Mouse (Mus musculus): Measurements from ENCODE around the gene Lrrc23.

DNA sequence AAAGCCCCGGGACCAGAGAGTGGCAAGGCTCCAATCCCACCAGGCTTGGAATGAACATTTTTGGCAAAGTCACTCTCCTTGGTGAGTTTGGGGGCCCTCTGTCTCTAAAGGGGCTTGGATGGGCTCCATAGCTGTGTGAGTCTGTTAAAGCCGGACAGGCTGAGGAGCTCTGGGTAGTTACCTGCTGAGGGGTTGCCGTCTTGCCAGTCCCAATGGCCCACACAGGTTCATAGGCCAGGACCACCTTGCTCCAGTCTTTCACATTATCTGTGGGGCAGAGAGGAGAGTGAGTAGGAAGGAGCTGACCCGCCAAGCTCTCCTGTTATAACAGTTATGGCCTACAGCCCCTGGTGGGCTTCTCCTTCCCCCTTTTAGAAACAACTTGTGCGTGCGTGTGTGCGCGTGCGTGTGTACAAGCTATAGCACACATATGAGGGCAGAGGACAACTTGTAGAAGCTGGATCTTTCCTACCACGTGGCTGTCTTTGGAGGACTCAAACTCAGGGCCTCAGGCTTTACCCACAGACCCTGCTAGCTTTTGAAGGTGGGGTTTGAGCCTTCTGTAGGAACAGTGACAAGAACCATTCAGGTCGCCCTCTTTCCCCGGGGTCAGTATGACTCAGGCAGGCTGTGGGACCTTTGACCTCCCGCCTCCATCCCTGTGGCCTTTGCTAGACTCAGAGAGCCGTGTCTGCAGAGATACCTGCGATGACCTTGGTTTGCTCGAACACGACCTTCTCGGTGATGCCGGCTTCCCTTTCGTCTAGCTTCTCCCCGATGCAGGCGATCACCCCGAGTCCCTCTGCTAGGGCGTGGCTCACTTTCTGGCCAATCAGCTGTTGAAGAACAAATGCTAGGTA, 32.4 kb upstream of the Lrrc23 start:
- TF ChIP-seq CTCF (IDR thresholded peaks at IDR 0.05) (no peak), POLR2A (IDR thresholded peaks at IDR 0.05; ENCODE audit: insufficient read depth, low read depth, low read length) (no peak)

Data from heart, adult 2 months (tissue).